Mouse (Mus musculus): ENCODE results near the gene Tspan5.
A peak's percentile ranks its signal among the peaks of the same experiment; 100 is the strongest.

Tspan5 gene

DNA sequence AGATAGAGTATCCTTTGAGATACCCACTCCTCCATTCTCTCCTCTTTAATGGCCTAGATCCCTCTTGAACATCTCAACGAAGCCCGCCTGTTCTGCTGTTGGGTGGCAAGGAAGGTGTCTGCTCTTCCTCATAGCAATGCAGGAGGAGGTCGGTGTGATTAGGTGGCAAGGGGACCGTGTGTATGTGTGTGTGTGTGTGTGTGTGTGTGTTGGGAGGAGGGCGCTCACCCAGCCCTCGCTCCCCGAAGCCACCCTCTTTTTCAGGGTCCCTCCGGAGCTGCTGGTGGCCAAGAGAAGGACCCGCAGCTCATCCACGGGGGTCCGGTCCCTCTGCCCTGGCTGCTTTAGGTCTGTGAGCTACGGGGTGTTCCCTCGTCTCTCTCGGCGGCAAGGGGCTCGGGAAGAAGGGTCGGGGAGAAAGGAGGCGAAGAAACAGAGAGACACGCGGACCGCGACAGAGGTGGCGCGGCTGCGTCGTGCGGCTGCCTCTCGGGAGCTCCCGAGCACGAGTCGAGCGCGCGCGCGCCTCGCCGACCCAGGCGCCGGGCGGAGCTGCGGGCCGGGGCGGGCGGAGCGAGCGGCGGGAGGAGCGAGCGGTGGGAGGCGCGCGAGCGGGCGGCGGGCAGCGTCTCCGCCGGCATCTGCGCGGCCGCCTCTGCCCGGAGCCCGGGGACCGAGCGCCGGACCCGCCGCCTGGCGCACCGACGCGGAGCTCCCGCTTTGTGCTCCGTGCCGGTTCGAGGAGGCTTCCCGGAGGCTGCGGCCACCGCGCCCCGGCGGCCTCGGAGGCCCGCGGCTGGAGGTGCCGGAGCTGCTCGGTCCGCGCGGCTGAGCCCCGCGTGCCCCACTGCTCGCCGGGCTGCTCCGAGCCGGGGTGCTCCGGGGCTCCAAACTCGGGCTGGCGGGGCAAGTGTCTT is at the start of gene Tspan5:
Gene Tspan5 (plus strand): TSS at position 547 of the 917 bp plus-strand sequence.
- DNase-seq (ENCODE audit: low read depth, low spot score) = peak; percentile 55

DNA sequence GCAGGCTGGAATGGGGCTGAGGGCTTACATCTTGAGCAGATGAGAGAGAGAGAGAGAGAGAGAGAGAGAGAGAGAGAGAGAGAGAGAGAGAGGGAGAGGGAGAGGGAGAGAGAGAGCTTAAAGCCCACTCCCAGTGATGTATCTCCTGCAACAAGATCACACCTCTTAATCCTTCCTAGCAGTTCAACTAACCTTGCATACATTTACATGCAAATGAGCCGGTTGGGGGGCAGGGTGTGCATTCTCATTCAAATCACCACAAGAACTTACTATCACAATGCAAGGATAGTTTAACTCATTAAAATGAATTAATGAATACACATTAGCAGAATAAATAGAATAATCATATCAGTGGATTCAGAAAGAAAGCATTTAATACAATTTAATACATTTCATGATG is 49.7 kb upstream of the Tspan5 start:
- peak; percentile 79 for DNase-seq (ENCODE audit: low read depth, low spot score)

DNA sequence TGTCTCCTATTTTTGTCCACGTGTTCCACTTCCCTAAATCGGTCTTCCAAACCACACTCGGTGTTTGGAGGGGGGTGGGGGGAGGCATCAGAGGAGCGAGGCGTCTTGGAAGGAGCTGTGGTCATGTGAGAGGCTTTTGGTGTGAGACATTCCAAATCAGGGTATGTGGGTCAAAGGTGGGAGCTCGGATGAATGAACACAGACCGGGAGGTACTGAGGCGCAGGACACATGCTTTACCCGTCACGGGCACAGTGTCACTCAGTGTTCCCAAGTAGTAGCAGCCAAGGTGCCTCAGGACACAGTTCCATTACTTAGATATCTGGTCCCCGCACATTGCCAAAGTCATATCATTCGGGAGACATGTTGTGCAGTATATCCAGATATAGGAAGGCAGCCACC is 38.6 kb upstream of the Tspan5 start:
- no peak for DNase-seq (ENCODE audit: low read depth, low spot score)

DNA sequence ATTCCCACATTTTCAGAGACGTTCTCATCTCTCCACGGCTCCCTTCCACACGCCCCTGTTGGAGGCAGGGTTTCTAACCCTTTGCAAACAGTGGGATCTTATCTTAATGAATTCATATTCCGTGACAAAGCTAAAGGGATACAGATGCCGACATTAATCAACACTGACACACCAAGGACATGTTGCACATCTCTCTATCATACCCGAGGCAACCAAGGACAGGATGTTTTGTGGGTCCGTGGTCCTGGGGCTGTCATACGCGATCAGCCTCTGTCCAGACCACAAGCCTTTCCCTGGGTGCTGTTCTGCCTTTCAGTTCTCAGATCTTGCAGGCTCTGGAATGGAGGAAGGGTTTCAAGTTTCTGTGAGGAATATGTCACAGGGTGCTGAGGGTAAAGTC is 37.5 kb upstream of the Tspan5 start:
- DNase-seq (ENCODE audit: low read depth, low spot score) = no peak

DNA sequence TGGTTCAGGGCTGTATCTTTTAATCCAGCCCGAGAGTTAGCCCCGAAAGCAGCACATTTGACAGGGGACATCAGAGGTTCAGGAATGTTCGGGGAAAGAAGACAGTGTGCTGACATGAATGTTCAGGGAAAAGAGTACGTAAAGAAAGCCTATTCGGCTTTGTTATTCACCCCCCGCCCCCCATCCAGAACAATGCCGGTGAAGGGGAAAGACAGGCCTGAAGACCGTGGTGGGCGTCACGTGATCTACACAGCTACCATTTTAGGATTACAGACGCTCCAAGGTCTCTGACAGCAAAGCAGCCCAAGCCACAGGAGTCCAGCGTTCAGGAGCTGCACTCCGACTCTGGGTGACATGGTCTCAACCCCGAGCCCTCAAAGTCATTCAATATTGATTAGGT is 36.1 kb upstream of the Tspan5 start:
- peak; percentile 82 for DNase-seq (ENCODE audit: low read depth, low spot score)

DNA sequence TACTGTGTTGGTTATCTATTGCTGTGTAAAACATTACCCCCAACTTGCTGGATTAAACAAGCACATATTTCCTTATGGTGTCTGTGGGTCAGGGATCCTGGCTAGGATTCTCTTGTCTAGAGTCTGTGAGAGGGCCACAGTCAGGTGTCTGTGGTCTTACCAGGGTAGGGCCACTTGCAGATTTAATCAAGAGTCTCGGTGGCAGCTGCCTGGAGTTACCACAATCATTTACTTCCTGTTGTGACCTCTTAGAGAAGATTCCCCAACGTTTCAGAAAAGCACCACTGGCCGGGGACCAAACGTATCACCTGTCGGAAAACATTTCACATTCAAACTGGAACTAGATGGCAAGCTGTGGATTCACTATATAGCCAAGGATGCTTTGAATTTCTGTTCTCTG is 32.8 kb upstream of the Tspan5 start:
- no peak for DNase-seq (ENCODE audit: low read depth, low spot score)

DNA sequence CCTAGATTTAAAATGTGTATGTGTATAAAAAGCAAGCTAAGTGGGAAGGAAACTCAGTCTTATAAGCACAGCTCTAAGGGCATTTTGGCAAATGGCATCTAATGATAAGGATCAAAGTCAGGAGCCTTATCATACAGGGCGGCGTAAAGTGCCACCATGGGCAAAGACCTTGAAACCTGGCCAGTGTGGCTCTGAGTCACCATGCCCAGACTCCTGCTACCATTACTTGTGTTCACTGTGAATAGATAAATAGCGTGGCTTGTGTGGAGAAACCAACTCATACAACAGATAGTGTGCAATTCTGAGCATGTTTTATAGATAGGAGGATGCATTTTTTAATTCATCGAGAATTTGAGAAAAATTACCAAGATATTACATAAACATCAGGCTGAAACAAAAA is 30.0 kb upstream of the Tspan5 start:
- no peak for DNase-seq (ENCODE audit: low read depth, low spot score)

DNA sequence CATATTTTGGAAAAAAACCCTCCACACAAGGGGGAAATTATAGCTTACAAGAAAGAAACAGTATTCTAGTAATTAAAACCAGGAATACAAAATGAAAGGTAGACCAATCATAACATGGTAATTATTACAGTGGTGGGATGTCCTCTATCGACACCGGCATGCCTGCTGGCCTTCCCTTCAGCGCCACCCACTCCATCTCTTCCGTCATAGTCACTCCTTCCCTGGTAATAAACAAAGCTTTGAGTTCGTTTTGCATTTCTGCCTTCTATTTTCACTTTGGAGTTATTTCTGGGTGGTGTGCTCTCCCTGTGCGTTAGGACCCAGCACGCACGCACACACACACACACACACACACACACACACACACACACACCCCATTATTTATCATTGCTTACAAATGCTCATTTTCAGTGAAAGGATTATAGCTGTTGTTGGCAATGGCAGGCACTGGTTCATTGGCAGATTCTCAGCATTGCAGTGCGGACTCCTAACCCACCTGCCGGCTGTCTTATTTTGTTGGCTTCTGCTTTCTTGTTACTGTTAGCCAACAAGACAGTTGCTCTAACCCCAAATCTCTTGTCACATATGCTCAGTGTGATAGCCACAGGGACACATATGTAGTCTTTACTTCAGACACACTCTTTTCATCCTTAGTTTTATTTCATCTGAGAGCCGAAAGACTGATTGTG is 29.4 kb upstream of the Tspan5 start:
- DNase-seq (ENCODE audit: low read depth, low spot score) = no peak

DNA sequence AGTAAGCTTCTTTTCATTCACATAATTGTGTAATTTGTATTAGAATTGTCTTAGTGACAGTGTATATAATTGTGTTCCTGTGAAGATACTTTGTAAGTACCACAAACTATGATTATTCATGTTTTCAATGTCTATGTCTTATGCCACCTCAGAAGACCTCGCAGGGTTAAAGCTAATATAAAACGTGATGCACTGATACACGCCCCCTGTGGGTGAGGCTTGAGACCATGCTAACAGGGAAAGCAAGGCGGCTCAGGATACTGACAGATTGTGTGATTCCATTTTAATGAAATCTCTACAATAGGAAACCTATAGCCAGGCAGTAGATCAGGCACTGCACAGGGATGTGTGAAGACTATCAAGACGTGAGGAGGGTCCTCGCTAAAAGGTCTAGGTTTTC is 28.9 kb upstream of the Tspan5 start:
- DNase-seq (ENCODE audit: low read depth, low spot score) = no peak

DNA sequence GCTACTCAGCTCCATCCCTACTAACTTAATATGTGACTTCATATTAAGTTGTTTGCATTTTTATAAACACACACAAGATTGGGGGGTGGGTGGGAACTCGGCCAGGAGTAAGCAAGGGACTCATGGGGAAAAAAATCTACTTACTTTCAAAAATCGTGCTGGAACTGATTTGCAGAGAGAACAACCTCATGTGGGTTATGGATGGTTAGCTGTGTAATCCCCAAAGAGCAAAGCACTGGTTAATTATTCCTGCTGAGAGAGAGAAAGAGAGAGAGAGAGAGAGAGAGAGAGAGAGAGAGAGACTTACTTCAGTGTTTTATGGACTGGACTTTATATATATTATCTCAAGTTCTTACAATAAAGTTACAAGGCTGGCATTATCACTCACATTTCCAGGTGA is 27.2 kb upstream of the Tspan5 start:
- DNase-seq (ENCODE audit: low read depth, low spot score) = no peak

DNA sequence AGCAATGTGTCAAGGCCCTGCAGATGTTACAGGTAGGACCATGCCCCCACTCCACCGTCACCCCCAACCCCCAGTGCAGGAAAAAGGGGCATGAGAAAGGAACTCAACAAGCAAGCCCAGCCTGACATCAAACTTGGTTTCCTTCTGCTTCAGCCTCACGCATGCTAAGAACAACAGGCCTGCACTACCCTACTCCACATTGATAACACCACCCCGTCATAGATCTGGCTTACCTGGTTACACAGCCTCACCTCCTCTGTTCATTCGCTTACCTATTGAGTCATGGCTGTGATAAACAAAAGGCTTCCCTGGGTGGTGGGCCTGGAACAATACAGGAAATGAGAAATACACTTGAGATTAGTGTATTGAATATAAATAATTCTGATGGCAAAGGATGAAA is 26.8 kb upstream of the Tspan5 start:
- DNase-seq (ENCODE audit: low read depth, low spot score) = no peak

DNA sequence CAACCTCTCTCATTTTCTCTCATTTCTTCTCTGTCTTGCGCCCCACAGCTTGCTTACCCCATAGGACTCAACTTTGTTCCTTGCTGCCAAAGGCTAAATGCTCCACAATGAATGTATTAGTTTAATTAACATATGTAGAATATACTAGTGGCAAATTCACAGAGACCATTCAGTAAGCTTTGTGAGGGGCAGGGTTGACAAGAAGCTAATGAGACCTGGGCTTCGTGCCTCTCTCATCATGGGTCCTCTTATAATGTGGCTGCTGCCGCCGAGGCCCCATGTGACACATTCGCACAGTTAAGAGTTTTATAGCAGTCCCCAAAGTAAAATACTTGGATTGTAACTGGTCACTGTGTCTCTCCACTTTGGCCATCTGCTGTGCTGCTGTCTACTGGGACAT is 25.0 kb upstream of the Tspan5 start:
- DNase-seq (ENCODE audit: low read depth, low spot score) = no peak

DNA sequence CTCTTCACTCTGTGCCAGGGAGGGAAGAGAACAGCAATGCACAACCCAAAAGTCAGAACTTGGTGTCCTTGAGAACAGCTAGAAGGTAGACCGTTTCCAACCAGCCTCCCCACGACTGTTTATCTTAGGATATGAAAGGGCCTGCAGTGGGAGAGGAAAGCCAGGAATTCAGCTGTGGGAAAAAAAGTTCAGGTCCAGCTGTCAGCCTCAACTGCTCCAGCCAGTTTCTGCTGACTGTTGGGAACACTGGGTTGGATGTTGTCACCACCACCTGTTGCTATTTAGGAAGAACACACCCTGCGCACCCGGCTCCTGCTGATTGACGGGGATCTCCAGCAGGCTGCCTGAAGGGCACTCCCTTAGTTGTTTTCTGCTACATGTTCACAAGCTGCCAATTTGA is 19.8 kb upstream of the Tspan5 start:
- DNase-seq (ENCODE audit: low read depth, low spot score) = peak; percentile 59

DNA sequence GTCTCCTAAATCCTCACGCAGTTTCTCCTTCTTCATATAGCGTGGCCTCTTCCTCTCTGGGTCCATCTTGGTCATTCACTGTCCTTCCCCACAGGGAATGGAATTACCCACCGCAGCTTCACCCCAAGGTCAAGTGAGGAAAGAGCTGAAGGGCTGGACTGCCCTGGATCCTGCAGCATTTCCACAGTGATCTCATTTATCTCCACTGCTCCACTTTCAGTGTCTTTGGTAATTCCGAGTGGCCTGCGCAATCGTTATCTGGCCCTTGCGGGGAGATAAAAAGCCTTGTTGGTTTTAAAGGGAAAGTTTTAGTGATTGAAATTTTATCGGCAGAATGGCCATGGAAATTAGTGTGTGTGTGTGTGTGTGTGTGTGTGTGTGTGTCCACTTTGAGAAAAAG is 14.4 kb upstream of the Tspan5 start:
- no peak for DNase-seq (ENCODE audit: low read depth, low spot score)

DNA sequence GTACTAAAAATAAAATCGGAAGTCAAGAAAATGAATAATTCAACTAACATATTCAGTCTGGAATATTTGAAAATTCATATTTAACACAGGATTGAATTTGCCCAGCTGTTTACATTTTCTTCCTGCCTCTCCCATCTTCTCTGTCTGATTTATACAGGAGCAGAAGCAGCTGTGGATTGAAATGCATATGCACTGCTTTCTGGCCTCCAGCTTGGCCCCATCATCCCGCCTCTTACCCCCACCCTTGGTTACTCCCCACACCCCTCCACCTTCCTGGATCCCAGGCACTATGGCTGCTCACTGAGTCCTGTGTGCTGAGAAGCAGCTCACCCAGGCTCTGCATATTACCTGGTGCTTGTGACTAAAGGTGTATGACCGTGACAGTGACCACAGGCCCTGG is 13.2 kb upstream of the Tspan5 start:
- no peak for DNase-seq (ENCODE audit: low read depth, low spot score)

DNA sequence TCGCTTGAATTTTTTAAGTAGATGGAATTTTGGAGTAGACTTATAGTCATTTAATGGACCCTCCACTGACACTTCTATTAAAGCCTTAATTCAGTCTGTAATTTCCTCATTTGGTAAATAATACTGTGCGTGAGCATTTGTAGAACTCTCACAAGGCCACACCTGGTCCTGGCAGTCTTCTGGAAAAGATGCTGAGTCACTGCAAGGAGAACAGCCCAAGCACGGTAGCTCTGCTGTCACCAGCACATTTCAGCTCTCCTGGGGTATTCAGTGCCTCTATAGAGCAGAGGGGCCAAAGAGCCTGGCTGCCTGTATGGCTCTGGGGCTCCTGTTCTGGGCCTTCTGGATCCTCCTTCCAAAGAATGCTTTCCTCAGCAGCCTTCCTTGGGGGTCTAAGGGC is 11.2 kb upstream of the Tspan5 start:
- DNase-seq (ENCODE audit: low read depth, low spot score) = peak; percentile 36

DNA sequence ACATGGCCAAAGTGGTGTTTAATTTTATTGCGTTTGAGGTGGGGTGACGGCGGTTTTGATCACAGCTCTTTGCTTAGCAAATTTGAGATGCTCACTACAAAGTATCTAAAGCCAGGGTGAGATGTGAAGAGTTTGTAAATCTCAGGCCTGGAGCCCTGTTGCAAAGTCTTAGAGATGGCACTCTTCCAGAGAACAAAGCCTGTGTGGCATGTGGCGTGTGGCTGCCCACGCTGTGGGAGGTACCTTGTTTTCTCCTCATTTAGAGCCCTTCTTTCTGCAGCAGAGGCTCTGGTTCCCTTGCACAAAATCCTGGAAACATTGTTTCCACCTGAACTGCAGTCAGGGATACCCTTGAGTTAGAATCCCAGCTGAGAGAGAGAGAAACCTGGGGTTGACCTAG is 6.2 kb upstream of the Tspan5 start:
- no peak for DNase-seq (ENCODE audit: low read depth, low spot score)

DNA sequence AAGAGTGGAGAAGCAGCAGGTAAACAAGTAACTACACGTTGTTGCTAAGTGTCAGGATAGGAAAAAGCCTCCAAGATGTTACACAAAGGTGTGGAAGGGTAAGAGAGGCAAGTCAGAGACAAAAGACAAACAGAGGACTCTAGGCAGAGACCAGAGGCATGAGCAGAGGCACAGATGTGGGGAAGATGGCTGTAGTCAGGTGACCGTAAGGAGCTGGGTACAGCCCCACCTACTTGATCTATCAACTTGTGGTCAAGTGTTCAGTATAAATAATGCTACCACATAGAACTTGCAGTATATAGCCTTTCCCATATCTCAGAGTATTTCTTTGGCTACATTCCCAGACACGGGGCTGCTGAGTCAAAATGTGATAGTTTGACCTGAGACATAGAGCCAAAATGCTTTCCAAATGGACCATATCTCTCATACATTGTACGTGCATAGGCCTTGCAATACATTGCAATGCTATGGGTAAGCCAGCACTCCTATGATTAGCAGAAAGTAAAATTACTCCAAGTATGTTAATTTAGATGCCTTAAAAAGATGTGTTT is 2.8 kb upstream of the Tspan5 start:
- DNase-seq (ENCODE audit: low read depth, low spot score) = no peak

DNA sequence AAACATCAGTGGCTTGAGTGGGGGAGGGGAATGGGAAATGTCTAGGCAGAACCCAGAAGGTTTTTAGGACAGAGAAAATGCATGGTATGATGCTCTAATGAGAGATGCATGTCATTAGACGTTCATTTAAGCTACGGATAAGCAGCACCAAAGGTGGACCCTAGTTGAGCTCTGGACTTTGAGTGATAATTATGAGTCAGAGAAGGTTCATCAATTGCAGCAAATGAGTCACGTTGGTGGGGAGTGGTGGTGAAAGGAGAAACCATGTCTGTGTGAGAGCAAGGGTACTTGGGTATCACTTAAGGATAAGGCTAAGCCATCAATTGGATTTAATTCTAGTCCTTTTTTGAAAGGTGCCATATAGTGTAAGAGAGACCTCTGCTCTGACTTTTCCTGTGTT is 1.7 kb upstream of the Tspan5 start:
- DNase-seq (ENCODE audit: low read depth, low spot score) = no peak

DNA sequence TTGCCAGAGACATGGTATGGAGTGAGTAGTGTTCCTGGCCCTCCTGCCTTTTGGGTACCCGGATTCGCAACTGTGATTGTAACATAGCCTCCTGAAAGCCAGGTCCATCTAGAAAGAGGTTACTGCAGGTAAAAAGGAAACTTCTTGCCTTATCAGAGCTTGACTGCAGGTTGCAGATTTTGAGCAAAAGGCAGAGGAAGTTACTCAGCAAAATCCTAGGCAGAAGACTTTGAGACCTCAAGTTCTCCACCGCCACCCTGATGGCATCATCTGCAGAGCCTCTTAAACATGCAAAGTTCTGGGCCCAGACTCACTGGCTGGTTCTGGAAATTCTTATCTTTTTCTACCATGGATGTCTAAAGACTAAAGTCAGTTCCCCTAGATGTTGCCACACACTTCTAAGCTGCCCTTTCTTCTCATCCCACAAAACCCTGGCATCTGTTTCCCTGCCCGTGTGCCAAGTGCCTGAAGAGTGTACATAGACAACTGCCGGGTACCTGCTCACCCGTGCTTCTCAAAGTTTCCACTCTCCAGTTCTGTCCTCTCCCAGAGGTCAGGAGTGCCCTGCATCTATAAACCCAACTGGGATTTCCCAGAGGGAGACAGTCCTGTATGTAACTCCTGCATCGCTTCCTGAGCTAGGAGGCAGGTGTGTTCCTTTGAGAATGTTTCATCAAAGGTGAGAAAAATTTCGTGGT is 1.0 kb upstream of the Tspan5 start:
- DNase-seq (ENCODE audit: low read depth, low spot score) = no peak

DNA sequence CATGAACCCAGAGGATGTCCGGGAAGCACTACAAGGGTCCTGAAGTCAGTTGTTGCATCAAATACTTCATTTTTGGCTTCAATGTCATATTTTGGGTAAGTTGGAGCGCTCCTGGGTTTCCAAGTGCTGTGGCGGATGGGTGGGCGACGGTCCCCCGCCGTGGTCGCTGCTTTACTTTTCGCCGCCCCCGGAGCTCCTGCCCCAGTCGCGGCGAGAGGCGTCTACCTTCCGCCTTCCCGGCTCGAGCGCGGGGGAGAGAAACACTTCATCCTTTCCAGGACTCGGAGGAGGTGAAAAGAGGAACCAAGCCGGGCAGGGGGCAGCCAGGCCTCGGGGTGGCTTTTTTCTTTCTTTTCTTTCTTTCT is 553 bp downstream of the Tspan5 start:
- DNase-seq (ENCODE audit: low read depth, low spot score) = peak; percentile 49

DNA sequence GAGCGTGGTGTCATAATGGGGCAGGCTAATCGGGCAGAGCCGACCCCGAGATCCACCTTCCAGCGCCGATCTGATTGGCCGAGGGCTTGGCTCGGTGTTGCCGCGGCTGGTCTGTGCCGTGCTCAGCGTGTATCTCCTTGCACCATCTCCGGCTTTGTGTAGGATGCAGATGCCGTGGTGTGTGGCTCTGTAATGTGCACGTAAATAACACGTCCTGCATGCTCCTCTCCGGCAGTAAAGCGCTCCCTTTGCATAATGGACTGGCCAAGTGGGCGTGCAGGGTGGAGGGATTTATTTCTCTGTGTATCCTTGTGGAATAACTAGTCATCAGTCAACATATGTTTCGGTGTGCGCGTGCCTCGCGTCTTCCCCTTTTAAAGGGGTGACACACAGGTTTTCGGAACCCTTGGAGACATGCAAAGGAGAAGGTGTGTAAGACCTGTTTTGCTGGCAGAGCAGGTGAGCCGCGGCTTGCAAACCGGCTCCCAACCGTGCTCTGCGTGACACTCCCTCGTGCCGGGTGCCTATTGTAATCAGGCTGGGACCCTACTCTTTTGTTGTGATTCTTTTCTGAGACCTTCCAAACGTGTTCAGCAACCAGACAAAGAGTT is 1.2 kb downstream of the Tspan5 start:
- peak; percentile 89 for DNase-seq (ENCODE audit: low read depth, low spot score)

All from R1 (cell line).